Mouse (Mus musculus) lung, postnatal 0 days (tissue): Measurements from ENCODE around the gene Amotl1.

Experiments
- CTCF ChIP-seq: IDR thresholded peaks from 2 replicates; pipeline ENCODE4 v1.5.1; 2016; ENCODE audit warnings: antibody characterized with exemption, mild to moderate bottlenecking
- EP300 ChIP-seq: IDR thresholded peaks from 2 replicates; pipeline ENCODE4 v1.6.1; 2016; ENCODE audit warnings: antibody characterized with exemption, mild to moderate bottlenecking, control low read depth

- no peak for TF ChIP-seq CTCF
- TF ChIP-seq EP300 = no peak
Observed at GRCm38 (mm10) chr9:14613308-14614204, 31.3 kb downstream of the Amotl1 start.
